Mouse (Mus musculus) liver, embryonic 16.5 days (tissue): ENCODE results near the gene Otop2. TPM values are rescaled to one million over a fixed set of nuclear protein-coding genes. Genes with fewer than 3 reads are reported as not detected.

ENCODE experiments used
- polyA plus RNA-seq: library from polyadenylated mRNA; unstranded; fragments of >200 nt; fragmentation: Nextera tagmentation; extraction: Ambion mirVana; gene quantifications from 2 replicates; pipeline ENCODE4 v1.2.1, GENCODE M21; 2015

The Otop2 gene
- polyA plus RNA-seq, 1 experiment from 2014 or later: not detected

Other genes starting within 250 kb of the Otop2 start
- 0.46 and 0.79 TPM in 2 replicates for gene Cd300e, start 245.0 kb upstream of the Otop2 start, polyA plus RNA-seq
- 2.3 and 2.4 TPM in 2 replicates for gene Rab37, start 215.7 kb upstream of the Otop2 start, polyA plus RNA-seq
- gene Cd300lf, start 173.2 kb upstream of the Otop2 start, polyA plus RNA-seq: 4.0 and 5.5 TPM in 2 replicates
- gene Slc9a3r1, start 143.8 kb upstream of the Otop2 start, polyA plus RNA-seq: 78.8 and 88.7 TPM in 2 replicates
- 5.9 and 6.4 TPM in 2 replicates for gene Tmem104, start 119.7 kb upstream of the Otop2 start, polyA plus RNA-seq
- gene Nat9, start 119.3 kb upstream of the Otop2 start, polyA plus RNA-seq: 12.7 TPM in 2 replicates
- gene Grin2c, start 39.9 kb upstream of the Otop2 start, polyA plus RNA-seq: 0.05 and 0.09 TPM in 2 replicates
- gene Fdxr, start 30.1 kb upstream of the Otop2 start, polyA plus RNA-seq: 19.5 and 21.7 TPM in 2 replicates
- 4.4 and 4.5 TPM in 2 replicates for gene Fads6, start 9.5 kb upstream of the Otop2 start, polyA plus RNA-seq
- gene Ush1g, start 14.9 kb downstream of the Otop2 start, polyA plus RNA-seq: 0.09 and 0.13 TPM in 2 replicates
- gene Otop3, start 27.6 kb downstream of the Otop2 start, polyA plus RNA-seq: 0.11 TPM in 1 of 2 replicates, not detected in the other
- gene Hid1, start 60.6 kb downstream of the Otop2 start, polyA plus RNA-seq: 1.3 and 1.9 TPM in 2 replicates
- 0.95 and 1.3 TPM in 2 replicates for gene Cdr2l, start 74.8 kb downstream of the Otop2 start, polyA plus RNA-seq
- 68.8 and 71.7 TPM in 2 replicates for gene Mrpl58, start 96.6 kb downstream of the Otop2 start, polyA plus RNA-seq
- 482 and 528 TPM in 2 replicates for gene Atp5h, start 112.8 kb downstream of the Otop2 start, polyA plus RNA-seq
- 0.70 and 1.0 TPM in 2 replicates for gene Kctd2, start 113.0 kb downstream of the Otop2 start, polyA plus RNA-seq
- 0.84 and 1.1 TPM in 2 replicates for gene Trim80, start 133.4 kb downstream of the Otop2 start, polyA plus RNA-seq
- 0.21 and 0.51 TPM in 2 replicates for gene Slc16a5, start 155.3 kb downstream of the Otop2 start, polyA plus RNA-seq
- 3.7 TPM in 2 replicates for gene Armc7, start 168.5 kb downstream of the Otop2 start, polyA plus RNA-seq
- gene Nt5c, start 184.7 kb downstream of the Otop2 start, polyA plus RNA-seq: 32.0 and 36.3 TPM in 2 replicates
- gene Jpt1, start 207.2 kb downstream of the Otop2 start, polyA plus RNA-seq: 190 and 209 TPM in 2 replicates
- gene Sumo2, start 229.1 kb downstream of the Otop2 start, polyA plus RNA-seq: 270 and 312 TPM in 2 replicates